Mouse (Mus musculus): Measurements from ENCODE around the gene E030030I06Rik. TPM values are rescaled to one million over a fixed set of nuclear protein-coding genes. Genes with fewer than 3 reads are reported as not detected.
A peak's percentile ranks its signal among the peaks of the same experiment; 100 is the strongest.
"Not testable (repeated sequence)": the region's sequence is repeated elsewhere in the genome, so short reads cannot be mapped to it uniquely, and the experiment has no call there.

The E030030I06Rik gene
- polyA plus RNA-seq, 1 experiment, result 4.4 TPM

DNA sequence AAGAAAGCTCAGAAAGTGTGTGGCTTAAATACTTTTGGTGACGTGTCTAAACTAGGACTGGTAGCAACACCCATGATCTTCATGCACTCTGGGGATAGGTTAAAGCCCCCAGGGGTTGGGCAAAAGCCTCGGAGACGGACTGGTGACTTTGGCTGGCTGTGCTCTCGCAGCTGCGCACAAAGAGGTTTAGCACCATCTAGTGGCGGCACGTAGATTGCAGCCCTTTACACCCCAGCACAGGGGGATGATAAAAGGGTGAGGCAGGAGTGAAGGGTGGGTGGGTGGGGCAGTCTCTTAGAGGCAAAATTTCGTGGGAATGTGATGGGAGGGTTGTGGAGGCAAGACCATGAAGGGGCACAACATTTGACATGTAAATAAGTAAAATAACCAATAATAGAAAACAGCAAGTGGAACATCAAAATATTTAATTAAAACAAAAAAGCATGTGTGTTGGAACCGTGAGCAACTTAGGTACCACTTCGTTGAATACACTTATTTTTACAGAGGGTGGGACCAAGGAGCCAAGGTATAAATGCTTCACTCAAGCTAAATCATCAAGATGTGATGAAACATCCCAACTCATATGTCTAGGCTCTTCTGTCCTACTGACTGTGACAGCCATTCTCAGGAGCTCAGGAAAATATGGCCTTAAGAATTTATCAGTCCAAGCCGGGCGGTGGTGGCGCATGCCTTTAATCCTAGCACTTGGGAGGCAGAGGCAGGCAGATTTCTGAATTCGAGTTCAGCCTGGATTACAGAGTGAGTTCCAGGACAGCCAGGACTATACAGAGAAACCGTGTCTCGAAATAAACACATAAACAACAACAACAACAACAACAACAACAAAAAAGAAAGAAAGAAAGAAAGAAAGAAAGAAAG is 14.9 kb upstream of the E030030I06Rik start:
- not testable (repeated sequence) for H3K4me1 ChIP-seq (ENCODE audit: control insufficient read depth, insufficient read depth, insufficient read length, low read length); H3K27ac ChIP-seq (ENCODE audit: insufficient read depth, low read depth, low read length); H3K36me3 ChIP-seq (ENCODE audit: control insufficient read depth, insufficient read depth, low read length); H3K4me3 ChIP-seq (ENCODE audit: low read depth, low read length)
- 32% methylated on average over 16 of the region's 16 CpGs for WGBS
- TF ChIP-seq CTCF (IDR thresholded peaks at IDR 0.05; ENCODE audit: extremely low read depth, insufficient read length, insufficient replicate concordance, low read depth, low read length), result peak; percentile 16; the same call in 1 of the 2 replicates
- H3K27me3 ChIP-seq (ENCODE audit: control insufficient read depth, insufficient read depth, low read length), result peaks cover 11% of the 10 kb centered on the region

DNA sequence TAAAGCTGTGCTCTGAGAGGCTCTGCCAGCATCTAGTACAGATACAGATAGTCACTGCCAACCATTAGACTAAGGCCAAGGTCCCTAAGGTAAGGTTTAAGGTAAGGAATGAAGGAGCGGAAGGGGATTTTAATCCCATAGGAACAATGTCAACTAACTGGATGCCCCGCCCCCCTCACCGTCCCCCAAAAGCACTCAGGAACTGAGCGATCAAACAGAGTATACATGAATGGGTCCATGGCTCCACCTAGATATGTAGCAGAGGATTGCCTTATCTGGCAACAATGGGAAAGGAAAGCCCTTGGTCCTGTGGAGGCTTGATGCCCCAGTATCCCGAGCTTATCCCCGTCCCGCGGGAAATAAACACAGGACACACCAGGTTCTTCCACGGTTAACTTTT is 14.2 kb upstream of the E030030I06Rik start:
- H3K4me1 ChIP-seq (ENCODE audit: control insufficient read depth, insufficient read depth, insufficient read length, low read length); H3K36me3 ChIP-seq (ENCODE audit: control insufficient read depth, insufficient read depth, low read length); H3K4me3 ChIP-seq (ENCODE audit: low read depth, low read length); H3K27ac ChIP-seq (ENCODE audit: insufficient read depth, low read depth, low read length): not testable (repeated sequence)
- 5% methylated on average over 9 of the region's 9 CpGs for WGBS
- H3K27me3 ChIP-seq (ENCODE audit: control insufficient read depth, insufficient read depth, low read length), result peaks cover 17% of the 10 kb centered on the region

DNA sequence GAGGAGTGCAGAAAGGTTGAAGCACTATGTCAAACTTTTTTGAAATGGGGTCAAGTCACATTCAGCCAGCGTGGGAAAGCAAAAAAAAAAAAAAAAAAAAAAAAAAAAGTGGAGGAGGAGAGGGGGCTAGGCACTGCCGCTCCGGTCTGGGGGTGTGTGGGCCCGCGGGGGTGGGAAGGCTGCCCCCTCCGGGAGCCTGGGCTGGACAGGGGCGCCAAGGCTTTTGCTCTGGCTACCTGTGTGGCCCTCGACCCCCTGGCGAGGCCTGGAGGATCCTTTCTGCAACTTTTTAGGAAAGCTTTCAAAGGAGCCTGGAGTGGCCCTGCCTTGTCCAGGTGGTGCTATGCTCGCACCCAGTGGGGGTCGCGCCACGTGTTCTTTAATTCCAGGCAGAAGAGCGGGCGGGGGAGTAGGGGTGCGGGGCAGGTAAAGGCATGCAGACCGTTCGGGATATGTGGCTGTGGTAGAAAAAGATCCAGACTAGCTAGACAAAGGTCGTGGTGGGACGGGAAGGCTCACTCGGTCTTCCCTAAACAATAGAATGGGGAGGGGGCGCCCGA is 10.6 kb upstream of the E030030I06Rik start:
- WGBS, result 25% methylated on average over 23 of the region's 23 CpGs
- H3K27ac ChIP-seq (ENCODE audit: insufficient read depth, low read depth, low read length), result no peak overlapping the region
- no peak for TF ChIP-seq POLR2A (IDR thresholded peaks at IDR 0.05; ENCODE audit: low read depth, low read length)
- no peak for TF ChIP-seq CTCF (IDR thresholded peaks at IDR 0.05; ENCODE audit: extremely low read depth, insufficient read length, insufficient replicate concordance, low read depth, low read length)
- H3K27me3 ChIP-seq (ENCODE audit: control insufficient read depth, insufficient read depth, low read length), result peaks cover 37% of the 10 kb centered on the region
- H3K4me1 ChIP-seq (ENCODE audit: control insufficient read depth, insufficient read depth, insufficient read length, low read length), result peaks cover 2% of the 10 kb centered on the region; the same call in 1 of the 2 replicates
- no peaks in the 10 kb centered on the region for H3K36me3 ChIP-seq (ENCODE audit: control insufficient read depth, insufficient read depth, low read length)
- no peak overlapping the region for H3K4me3 ChIP-seq (ENCODE audit: low read depth, low read length)

DNA sequence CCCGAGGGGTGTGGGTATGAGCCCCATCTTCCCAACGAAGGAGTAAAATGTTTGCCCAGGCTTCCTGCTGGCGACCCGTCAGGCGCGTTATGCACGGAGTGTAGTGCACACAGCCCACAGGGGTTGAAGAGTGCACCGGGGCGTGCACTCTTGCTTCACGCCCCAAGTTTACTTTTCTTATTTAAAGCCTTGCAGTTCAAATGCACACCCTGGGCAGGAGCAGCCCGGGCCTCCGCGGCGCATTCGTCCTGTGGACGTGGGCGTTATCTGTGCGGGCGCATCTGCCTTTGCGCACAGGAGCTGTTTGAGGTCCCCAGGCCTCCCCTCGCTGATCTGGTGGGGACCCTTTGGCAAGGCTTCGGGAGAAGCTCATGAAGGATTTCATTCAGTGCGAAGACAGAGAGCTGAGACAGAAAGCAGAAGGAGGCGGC is 10.1 kb upstream of the E030030I06Rik start:
- 3% methylated on average over 24 of the region's 24 CpGs for WGBS
- H3K36me3 ChIP-seq (ENCODE audit: control insufficient read depth, insufficient read depth, low read length), result no peaks in the 10 kb centered on the region
- peak overlapping the region; percentile 47 for H3K4me3 ChIP-seq (ENCODE audit: low read depth, low read length)
- peaks cover 2% of the 10 kb centered on the region; the same call in 1 of the 2 replicates for H3K4me1 ChIP-seq (ENCODE audit: control insufficient read depth, insufficient read depth, insufficient read length, low read length)
- H3K27ac ChIP-seq (ENCODE audit: insufficient read depth, low read depth, low read length), result no peak overlapping the region
- H3K27me3 ChIP-seq (ENCODE audit: control insufficient read depth, insufficient read depth, low read length), result peaks cover 40% of the 10 kb centered on the region
- TF ChIP-seq CTCF (IDR thresholded peaks at IDR 0.05; ENCODE audit: extremely low read depth, insufficient read length, insufficient replicate concordance, low read depth, low read length) (no peak), POLR2A (IDR thresholded peaks at IDR 0.05; ENCODE audit: low read depth, low read length) (no peak)

DNA sequence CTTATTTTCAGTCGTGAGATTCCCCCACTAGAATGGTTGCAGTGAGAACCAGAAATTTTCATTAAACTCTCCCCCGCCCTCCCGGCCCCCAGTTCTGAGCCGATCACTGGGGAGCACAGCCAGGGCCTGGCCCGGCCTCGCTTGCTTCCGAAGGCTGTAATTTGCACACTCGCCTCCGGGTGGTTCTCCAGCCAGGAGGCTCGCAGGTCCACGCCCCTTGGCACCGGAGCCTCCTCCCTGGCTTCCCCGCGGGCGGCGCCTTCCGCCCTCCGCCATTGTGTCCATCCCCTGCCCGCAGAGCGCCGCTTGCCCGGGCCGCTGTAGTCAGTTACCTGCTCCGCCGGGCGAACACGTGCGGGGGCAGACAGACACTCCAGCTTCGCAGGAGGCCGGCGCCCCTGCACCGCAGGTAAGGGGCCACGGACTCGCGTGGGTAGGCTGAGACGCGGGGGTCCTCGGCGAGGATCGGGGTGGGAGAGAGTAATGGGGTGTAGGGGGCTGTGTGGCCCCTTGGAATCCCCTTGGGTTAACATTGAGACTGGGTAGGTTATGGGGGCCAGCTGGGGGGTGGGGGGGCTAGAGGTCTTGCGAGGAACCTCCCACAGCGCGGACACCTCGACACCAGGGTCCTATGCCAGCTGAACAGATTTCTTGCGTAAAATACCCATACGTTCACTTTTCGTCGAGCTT is 9.4 kb upstream of the E030030I06Rik start, which contains the start of the genes Raet1e and H60b:
Raet1e (plus strand) TSS at position 260 of the 690 bp plus-strand sequence.
H60b (plus strand) TSS at position 277 of the 690 bp plus-strand sequence.
- Histone ChIP-seq H3K4me3 (ENCODE audit: low read depth, low read length) (peak within 1 kb of the TSS; percentile 62), H3K27me3 (ENCODE audit: control insufficient read depth, insufficient read depth, low read length) (peaks cover 43% of the 10 kb centered on the region)
- under 1% methylated on average over 48 of the region's 48 CpGs for WGBS
- TF ChIP-seq CTCF (IDR thresholded peaks at IDR 0.05; ENCODE audit: extremely low read depth, insufficient read length, insufficient replicate concordance, low read depth, low read length), result peak; percentile 26; the same call in 1 of the 2 replicates
- not testable (repeated sequence) for H3K27ac ChIP-seq (ENCODE audit: insufficient read depth, low read depth, low read length); H3K4me1 ChIP-seq (ENCODE audit: control insufficient read depth, insufficient read depth, insufficient read length, low read length); H3K36me3 ChIP-seq (ENCODE audit: control insufficient read depth, insufficient read depth, low read length)

DNA sequence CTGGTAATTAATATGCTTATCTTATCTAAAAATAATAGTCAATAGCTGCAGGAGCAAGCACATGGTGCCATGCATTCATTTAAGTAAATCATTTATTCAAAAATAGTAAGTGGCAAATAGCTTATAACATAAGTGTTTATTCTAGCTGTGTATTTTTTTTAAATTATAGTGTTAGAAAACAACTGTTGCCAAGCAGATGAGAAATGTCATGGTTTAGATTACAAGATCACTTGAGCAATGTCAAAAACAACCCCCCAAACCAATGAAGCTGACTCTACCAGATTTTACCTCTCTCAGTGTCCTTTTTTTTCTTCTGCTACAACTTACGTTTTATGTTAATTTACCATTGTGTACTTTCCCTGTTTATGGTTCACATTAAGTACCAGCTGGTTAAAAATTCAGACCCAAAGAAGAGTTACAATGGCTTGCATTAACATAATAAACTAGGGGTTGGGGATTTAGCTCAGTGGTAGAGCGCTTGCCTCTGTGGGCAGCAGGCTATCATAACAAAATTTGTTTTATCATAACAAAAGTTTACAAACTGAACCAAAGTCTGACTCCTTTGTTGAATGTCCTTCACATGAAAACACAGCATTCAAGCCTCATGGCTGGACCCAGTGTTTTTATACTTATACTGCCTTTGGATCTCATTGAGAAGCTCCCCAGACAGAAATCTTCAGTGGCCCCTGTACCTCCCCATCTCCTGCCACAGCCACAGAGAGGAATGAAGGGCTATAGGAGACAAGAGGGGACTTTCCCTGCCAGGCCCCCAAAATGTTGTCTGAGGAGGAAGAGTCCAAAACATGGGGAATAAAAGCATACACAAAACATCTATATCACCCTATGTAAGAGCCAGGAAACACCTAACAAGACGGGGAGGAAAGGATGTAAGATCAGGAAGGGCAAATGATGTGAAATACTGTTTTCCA is 6.1 kb upstream of the E030030I06Rik start:
- Histone ChIP-seq H3K4me3 (ENCODE audit: low read depth, low read length) (no peak overlapping the region), H3K27me3 (ENCODE audit: control insufficient read depth, insufficient read depth, low read length) (peaks cover 56% of the 10 kb centered on the region), H3K4me1 (ENCODE audit: control insufficient read depth, insufficient read depth, insufficient read length, low read length) (peaks cover 6% of the 10 kb centered on the region), H3K36me3 (ENCODE audit: control insufficient read depth, insufficient read depth, low read length) (no peaks in the 10 kb centered on the region), H3K27ac (ENCODE audit: insufficient read depth, low read depth, low read length) (no peak overlapping the region)
- 52% methylated on average over 3 of the region's 3 CpGs for WGBS
- TF ChIP-seq CTCF (IDR thresholded peaks at IDR 0.05; ENCODE audit: extremely low read depth, insufficient read length, insufficient replicate concordance, low read depth, low read length), result no peak
- no peak for TF ChIP-seq POLR2A (IDR thresholded peaks at IDR 0.05; ENCODE audit: low read depth, low read length)

DNA sequence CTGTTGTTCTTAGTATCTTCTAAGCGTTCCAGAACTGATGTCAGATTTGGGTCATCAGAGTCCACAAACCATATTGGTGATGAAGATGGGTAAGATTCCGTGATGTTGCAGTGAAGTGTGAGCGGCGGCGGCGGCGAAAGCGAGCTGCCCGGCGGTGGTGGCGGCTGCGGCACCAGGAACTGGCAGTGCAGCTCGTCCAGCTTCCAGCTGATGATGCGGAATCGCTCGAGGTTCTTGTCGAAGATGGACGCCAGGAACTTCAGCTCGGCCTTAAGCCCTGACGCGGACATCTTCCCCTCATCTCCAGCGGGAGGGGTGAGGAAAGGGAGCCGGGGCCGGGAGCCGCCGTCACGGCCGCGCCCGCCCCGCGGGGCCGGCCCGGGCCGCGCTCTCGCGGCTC is 5.1 kb upstream of the E030030I06Rik start:
- Histone ChIP-seq H3K4me1 (ENCODE audit: control insufficient read depth, insufficient read depth, insufficient read length, low read length) (peaks cover 10% of the 10 kb centered on the region), H3K27me3 (ENCODE audit: control insufficient read depth, insufficient read depth, low read length) (peaks cover 57% of the 10 kb centered on the region), H3K4me3 (ENCODE audit: low read depth, low read length) (peak overlapping the region; percentile 44)
- H3K36me3 ChIP-seq (ENCODE audit: control insufficient read depth, insufficient read depth, low read length); H3K27ac ChIP-seq (ENCODE audit: insufficient read depth, low read depth, low read length): not testable (repeated sequence)
- WGBS, result under 1% methylated on average over 38 of the region's 38 CpGs

DNA sequence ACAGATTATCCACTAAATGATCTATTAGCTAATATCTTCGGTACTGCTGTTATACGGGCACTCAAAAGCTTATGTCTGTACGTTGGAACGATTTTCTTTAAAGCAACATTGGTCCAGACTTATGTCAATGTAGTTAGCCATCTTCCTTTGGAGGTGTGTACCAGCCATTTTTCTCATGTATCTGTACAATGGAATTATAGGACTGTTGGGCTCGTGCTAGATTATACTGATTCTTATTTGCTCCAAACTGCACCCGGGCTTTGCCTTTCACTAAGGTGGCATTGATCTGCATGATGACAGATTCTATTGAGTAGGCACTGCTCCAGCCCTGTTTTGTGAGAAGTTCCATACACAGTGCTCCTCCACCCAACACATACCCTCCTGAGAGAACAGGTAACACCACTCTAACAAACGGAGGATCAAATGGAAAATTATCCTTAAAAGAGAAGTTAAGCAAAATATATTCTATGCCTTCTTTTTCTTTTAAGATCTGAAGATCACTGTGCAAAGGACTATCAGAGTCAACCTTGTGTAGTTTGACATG is 4.1 kb upstream of the E030030I06Rik start:
- not testable (repeated sequence) for H3K4me1 ChIP-seq (ENCODE audit: control insufficient read depth, insufficient read depth, insufficient read length, low read length); H3K4me3 ChIP-seq (ENCODE audit: low read depth, low read length); H3K36me3 ChIP-seq (ENCODE audit: control insufficient read depth, insufficient read depth, low read length); H3K27ac ChIP-seq (ENCODE audit: insufficient read depth, low read depth, low read length)
- 10% methylated on average over 7 of the region's 7 CpGs for WGBS
- peaks cover 50% of the 10 kb centered on the region for H3K27me3 ChIP-seq (ENCODE audit: control insufficient read depth, insufficient read depth, low read length)

DNA sequence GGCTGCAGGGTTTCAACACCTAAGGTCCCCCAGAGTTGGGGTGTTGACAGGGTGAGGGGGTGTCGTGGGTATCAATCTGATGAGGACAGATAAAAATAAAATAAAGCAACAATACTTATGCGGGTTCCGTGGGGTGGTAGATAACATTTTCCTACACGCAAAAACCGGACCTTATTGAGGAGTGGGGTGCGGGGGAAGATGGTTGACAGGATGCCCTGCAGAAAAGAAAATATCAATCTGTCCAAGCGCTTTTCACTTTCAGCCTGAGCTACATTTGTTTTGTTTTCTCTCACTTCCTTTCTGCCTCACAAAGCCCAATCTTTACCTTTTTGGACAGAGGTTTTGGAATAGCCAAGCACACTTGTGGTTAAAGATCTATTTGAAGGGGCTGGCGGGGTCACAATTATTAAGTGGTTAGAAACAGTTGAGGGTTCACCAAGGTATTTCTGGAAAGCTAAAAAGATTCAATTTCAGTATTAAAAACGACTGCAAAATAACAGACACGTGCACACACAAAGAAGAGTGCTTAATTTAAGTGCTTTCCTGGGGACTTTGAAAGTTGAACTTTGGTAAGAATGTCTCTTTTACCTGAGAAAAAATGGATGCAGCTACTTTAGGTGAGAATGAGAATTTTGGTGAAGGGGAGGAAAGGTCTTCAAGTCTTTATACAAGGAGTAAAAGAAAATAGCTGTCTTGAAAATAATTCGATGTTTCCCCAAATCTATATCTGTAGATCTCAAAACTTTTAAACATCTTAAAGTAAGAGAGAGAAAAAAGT is 3.0 kb upstream of the E030030I06Rik start:
- not testable (repeated sequence) for H3K4me1 ChIP-seq (ENCODE audit: control insufficient read depth, insufficient read depth, insufficient read length, low read length); H3K27ac ChIP-seq (ENCODE audit: insufficient read depth, low read depth, low read length); H3K4me3 ChIP-seq (ENCODE audit: low read depth, low read length); H3K36me3 ChIP-seq (ENCODE audit: control insufficient read depth, insufficient read depth, low read length)
- peaks cover 45% of the 10 kb centered on the region for H3K27me3 ChIP-seq (ENCODE audit: control insufficient read depth, insufficient read depth, low read length)
- WGBS, result 8% methylated on average over 11 of the region's 11 CpGs

All from small intestine, adult 2 months (tissue).